Mouse (Mus musculus) lung, postnatal 25 days (tissue): ENCODE results near the gene Olfr1093.

Experiments
- DNase-seq: peaks from one replicate; pipeline ENCODE4 v3.0.0; 2022; ENCODE audit warnings: low spot score

The Olfr1093 gene

DNA sequence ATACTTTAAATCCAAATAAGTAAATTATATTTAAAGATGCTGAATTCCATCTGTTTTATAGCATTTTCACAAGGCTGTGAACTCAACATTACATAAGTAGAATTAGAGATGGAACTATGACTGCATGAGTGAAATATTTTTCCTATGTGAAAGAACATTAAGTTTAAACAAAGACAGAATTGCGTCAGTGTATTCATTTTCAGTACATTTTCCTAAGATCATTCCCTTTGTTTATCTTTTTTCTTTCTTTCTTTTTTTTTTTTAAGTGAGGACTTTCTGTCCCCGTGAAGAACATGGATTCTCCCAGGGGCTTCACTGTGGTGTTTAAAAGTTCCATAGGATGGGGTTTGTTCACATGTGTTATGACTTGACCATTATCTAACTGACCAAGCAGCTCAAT lies at the start of gene Olfr1093:
Gene Olfr1093, plus strand, starts transcription at position 301 of the 400 bp plus-strand sequence.
- DNase-seq: no peak

DNA sequence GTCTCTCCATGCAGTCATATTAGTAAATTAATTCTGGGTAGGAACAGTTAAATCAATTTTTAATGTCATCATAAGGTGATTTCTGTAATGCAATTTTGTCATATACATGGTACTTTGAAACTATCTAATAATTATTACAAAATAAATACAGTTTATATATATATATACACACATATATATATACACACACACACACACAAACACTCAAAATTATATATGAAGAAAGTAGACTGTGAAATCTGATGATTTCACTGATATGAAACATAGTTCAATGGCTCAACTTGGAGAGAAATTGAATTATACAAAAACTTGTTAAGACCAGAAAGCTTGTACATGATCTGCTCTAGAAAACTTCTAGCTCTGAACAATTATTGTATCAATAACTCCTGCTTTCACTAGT lies 48.7 kb upstream of the Olfr1093 start, which contains the start of gene Olfr1089:
Gene Olfr1089, minus strand, starts transcription at position 101 of the 400 bp plus-strand sequence.
- no peak for DNase-seq

DNA sequence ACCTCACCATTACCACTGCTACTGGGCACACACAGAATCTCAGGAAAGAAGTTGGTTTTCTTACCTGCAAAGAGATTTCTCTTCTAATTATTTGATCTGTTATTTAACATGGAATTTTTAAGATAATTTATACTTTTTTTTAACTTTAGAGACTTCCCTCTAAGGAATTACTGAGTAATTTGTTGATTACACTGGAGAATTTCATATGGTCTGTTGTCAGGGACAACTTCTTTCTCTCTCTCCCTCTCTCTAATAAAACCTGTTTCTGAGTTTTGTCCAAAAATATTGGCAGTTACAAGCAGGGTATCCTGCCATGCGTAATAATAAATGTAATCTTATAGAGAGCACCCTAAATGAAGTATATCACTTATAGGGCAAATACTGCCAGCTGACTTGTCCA lies 23.4 kb upstream of the Olfr1093 start, which contains the start of gene Olfr1090:
Gene Olfr1090, minus strand, starts transcription at position 101 of the 400 bp plus-strand sequence.
- DNase-seq: no peak

DNA sequence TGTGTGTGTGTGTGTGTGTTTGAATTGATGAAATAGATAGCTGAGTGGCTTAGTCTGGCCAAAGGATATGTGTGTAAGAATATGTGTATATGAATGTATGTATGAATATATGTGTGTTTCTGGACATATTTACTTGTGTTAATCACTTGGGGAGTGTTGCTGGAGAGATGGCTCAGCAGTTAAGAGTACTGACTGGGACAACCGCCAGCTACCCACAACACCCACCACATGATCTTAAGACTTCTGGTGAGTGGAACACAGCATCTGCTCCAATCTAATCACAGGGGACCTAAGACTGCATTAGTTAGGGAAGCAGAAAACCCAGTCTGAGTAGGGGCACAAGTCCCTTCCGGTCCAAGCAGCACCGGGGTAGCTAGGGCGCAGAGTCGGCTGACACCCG lies 21.2 kb upstream of the Olfr1093 start:
- no peak for DNase-seq

DNA sequence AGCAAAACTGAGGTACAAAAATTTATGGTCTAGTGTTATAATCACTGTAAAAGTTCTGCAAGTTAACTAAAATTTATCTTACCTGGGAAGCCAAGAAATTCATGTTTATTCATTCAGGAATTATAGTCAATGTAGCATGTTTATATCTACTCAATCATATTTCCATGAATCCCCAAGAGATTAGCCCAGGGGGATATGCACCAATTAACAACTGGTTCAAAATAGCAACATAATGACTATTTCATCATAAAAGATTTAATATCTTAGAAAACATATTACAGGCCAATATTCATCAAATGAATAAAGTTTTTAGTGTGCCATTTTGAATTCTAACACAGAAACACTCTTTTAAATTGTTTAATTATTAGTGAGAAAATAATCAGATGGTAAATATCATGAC lies 27.6 kb downstream of the Olfr1093 start, which contains the start of gene Olfr141:
Gene Olfr141, minus strand, starts transcription at position 101 of the 400 bp plus-strand sequence.
- no peak for DNase-seq

DNA sequence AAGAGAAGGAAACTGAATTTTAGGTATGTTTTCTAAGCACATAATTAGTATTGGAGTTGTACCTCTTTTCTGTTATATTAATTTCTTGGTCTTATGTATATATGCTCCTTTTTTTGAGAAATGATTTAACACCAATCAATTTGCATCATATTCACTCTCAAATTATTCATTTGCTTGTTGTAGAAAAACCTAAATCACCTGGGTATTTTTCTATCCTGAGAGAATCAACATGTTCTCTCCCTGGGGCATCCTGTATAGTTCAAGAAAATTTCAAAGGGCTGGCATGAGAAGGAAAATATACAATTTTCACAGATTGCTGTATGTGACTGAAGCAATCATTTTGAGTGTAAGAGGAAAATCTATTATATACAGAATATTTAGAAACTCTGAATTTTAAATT lies 42.1 kb downstream of the Olfr1093 start, which contains the start of gene Olfr1094:
Gene Olfr1094, plus strand, starts transcription at position 301 of the 400 bp plus-strand sequence.
- no peak for DNase-seq
